Mouse (Mus musculus): ENCODE measurements around the gene Crb1. TPM values are rescaled to one million over a fixed set of nuclear protein-coding genes. Genes with fewer than 3 reads are reported as not detected.
A peak's percentile ranks its signal among the peaks of the same experiment; 100 is the strongest.

Crb1 gene
- total RNA-seq, 2 experiments from 2014 or later = 0.02 TPM; not detected in 1

DNA sequence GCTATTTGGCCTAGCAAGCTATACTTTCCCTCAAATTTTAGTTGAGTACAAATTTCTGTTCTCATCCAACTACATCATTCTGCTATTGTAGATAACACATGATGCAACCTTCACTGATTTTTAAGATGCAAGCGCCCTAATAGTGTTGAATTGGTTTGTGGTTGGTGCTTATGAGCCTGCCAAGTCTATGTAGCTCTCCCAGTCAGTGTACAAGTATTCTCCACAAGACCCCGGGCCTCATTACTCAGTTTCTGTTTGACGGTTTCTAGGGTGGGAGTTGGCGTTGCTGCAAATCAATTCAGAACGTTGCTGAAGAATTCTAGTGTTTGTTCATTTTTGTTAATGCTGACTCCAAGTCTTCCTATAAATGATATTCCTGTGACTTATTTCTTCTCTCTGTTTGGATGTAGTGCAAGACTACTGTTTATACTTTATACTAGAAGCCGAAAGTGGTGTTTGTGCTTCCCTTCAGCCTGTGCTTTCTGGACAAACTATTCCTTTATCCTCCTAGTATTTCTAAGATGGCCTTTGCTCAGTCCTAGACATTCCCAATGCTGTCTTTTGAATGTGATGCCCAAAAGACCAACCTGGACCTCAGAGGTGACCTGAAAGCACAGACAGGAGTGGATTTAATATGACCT lies 152.5 kb downstream of the Crb1 start:
- DNase-seq (ENCODE audit: low spot score) = no peak

DNA sequence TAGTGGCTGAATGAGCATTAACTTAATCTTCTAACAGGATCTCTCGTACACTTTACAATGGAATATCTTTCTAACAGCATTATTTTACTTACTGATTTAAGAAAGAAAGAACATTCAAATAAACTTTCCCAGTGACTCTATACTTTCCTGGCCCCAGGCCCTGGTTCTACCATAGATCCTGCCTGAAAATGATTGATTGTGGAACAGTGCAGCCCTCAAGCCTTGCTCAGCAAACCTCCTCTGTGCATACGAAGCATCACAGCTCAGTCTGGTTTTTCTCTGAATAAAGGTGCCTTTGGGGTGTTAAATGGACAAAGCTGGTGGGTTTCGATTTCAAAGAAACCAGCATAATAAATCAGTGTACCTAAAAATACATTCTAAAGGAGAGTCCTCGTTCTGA lies 153.1 kb downstream of the Crb1 start:
- DNase-seq (ENCODE audit: low spot score) = no peak

DNA sequence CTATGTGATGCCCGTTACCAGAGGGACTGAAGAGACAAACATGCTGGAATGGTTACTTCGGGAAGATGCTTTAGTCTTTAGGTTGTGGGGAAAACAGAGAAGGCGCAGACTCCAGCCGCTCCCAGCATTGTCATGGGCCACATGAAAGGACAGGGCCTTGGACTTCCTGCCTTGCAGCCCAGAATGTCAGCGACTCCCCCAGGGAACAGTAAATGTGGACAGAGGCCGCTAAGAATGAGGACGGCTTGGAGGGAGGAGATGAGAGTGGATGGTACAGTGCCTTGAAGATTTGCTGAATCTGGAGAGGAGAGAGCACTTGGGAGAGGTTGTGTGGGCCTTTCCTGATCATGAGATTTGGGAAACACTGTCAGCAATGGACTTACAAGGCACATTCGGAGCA lies 161.6 kb downstream of the Crb1 start:
- DNase-seq (ENCODE audit: low spot score) = no peak

DNA sequence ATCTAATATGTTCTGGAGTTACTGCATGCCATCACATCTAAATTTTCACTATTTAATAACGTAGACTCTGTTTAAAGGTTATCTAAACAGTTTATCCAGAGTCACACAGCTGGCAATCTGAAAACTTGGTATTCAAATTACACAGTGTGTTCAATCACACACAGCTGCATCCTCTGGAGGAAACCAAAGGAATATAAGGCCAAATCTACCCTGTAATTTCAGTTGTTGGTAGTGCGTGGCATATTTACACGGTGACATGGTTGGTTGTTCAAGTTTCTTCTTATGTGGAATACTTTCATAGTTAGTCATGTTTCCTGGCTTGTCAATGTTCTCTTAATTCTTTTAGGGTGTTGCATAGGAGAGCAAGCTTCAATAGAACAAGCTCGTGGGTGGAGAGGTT lies 166.4 kb downstream of the Crb1 start:
- DNase-seq (ENCODE audit: low spot score) = no peak

DNA sequence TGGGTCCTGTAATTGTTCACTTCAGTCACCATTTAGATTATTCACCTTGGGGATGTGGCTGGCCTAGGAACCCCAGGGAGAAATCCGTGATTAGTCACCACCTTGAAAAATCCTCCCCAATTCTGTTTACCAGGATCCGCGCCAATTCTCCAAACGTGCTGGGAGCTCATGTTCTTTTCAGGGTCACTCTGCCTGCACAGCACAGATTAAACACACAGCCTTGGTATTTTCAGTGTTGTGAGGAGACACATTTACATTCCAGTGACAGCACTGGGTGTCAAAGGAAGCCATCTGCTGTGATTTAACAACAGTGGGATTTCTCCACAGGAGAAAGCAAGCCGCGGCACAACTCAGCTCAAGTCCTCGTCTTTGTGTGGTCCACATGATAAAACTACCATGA lies 167.1 kb downstream of the Crb1 start:
- DNase-seq (ENCODE audit: low spot score) = no peak

DNA sequence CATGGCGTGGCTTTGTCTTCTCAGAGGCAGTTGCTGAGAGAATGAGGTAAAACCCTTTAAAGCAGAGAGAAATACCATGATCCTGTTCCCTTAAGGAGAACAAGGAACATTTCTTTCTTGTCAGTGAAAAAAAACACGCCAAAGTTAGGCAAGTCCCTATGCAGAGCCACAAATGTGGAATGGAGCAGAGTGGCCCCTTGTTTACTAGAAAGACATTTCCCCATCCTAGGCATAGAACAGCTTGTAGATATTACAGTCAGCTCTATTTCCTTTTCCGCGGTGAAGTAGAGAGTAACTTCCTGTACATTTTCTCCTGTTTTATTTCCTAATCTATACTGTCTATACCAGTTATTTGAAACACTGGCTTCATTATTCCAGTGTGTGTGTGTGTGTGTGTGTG lies 170.6 kb downstream of the Crb1 start:
- no peak for DNase-seq (ENCODE audit: low spot score)

DNA sequence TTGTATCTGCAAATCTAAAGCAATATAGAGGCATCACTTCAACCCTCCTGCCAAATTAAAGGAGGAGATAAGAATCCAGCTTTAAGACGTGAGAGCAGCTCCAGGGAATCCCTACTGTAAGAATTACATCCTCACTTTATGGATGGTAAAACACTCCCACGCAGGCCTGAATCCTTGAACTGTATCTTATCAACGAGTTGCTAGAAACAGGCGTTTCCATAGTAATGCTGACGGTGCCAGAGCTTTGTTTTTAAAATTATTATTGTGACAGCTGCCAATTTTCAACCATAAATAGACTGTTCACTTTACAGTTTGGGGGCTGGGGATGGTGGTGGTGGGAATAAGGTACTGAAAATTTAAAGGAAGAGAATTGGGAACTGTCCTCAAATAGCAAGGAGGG lies 173.9 kb downstream of the Crb1 start:
- DNase-seq (ENCODE audit: low spot score) = no peak

DNA sequence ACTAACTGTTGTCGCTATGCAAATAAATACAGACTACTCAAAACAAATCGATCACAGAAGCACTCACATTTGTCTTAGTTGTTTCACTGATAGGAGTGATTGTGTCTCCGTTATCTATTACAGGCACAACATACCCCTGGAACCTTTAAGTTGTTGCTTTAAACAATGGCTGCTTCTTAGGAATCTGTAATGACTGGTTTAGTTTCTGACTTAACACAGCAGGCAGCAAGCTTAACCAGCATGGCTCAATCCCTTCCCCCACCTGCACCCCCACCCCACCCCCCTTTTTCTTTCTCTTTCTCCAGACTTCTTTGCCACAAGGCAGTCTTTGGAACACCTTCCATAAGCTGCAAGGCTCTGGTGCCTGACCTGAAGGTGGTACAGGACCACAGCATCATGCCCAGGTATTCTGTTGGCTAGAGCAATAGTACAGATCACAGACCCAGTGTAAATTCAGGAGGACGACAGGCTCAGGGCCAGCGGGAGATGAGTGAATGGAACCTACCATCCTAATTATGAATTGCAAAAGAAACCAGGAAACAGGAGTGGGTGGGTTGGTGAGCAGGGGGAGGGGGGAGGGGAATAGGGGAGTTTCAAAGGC lies 182.4 kb downstream of the Crb1 start:
- no peak for DNase-seq (ENCODE audit: low spot score)

DNA sequence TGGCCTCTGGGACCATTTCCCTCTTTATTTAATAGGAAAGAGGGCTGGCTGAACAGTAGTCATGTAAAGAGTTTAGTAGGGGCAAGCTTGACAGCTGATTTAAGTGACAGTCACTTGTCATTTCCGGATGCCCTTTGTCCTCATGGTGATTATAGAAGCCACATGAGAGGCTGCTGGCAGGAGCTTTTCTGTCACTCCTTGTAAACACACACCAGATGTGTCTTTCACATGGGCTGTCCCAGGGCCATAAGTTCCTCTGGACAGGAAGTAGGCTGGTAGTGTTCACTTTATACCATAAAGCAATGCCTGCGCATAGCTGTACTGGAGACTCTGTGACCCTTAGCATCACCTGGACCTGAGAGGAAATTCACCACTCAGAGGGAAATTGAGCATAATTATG lies 182.9 kb downstream of the Crb1 start:
- no peak for DNase-seq (ENCODE audit: low spot score)

DNA sequence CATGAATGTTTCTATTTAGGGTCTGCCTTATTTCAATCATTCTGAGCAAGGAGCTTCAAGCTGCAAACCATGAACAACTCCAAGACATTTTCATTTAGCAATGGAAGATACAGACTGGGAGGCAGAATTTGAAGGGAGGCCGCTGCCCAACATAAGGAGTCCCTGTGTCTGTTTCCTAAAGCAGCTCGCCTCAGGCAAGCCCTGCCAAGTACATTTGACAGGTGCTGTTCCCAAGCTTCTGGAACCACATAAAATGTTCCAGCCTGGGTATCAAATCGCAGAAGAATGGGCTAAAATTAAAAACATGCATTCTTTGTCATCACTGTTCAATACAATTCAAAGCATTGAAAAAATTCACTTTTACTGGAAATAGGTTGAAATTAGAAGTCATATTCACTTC lies 184.3 kb downstream of the Crb1 start:
- no peak for DNase-seq (ENCODE audit: low spot score)

DNA sequence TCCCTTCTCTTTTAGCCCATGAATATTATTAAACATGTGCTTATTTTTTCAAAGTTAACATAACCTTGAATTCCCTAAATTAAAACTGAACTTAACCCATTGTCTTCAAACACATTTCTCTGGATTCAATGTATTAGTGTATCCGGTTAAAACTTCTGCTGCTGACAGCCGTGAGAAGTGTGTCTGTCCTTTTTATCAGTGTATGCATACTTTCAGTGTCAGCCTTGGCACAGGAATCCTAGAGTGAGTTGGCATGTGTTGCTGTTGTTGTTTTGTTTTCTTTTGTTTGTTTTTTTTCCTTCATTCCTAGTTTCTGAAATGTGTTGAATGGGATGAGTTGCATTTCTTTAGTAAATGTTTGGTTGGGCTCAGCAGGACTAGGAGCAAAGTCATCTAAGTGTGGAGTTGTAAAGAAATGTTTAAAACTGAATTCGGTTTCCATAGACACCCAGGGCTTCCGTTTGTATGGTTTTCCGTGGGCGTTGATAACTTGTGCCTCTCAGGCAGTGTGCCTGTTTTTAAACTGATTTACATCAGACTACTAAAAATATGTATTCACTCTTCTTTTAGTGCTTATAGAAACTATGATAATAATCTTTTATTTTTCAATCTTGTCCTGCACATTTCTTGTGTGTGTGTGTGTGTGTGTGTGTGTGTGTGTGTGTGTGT lies 196.3 kb downstream of the Crb1 start:
- DNase-seq (ENCODE audit: low spot score) = no peak

DNA sequence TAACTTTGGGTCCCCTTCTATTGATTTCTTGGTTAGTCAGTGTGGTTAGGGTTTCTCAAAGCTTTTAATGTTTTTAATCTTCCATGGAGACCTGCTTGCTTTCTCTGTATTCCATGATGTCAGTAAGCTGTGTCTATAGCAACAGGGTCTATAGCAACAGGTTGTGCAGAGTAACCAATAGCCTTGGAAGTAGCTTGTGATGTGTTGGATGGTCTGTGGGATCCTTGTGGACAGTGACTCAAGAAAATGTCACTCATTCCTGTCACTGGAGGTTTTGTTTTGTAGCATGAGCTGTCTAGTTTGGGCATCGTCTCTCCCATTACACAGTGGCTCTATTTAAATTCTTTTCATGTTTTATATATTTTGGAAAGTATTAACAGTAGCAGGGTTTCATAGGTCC lies 197.2 kb downstream of the Crb1 start:
- no peak for DNase-seq (ENCODE audit: low spot score)

DNA sequence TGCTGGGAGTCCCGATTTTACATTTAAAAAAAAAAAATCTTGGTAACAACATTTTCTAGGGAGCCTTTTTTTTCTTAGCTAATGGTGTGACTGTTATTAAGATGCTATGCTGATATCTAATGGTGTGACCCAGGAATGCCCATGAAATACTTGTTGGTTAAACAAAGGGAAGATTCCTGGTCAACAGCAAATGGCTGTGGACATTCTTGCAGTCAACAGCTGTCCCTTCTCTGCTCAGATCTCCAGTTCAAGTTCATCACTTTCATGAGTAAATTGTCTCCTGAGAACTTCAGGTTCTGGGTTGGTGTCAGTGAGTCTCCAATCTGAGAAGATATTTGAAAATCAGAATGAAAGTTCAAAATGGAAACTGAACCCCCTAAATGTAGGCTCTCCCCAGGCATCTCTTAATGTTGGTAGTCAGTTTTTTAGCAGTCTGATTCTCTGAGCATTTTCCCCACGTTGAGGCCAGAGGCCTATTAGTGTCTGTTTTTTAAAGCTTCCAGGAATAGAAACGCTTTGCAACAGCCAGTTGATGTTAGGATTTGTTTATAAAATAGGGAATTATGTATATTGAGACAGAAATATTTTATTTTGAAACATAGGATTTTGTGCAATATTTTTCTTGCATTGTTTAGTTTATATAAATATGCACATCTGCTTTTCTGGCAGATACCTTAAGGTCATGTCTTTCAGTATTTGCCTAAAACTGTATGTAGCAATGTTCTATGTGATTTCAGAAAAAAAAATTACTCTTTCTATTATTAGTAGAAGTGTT lies 202.7 kb downstream of the Crb1 start:
- DNase-seq (ENCODE audit: low spot score) = no peak

DNA sequence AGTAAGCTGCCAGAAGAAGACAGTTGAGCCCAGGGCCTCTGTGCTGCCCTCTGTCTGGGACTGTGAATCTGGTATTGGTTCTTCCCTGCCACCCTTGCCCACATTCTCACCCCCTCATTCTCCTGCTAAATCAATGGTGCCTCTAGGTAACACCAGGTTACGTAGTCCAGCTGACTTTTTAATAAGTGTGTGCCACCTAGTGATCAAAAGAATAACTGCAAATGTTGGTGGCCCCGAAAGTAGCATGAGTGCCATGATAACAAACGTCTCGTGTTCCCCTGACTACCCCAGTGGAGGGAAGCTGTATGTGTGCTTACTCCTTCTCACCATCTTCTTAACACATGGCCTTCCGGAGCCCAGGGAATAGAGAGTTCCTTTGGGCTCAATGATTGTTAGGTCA lies 214.1 kb downstream of the Crb1 start:
- DNase-seq (ENCODE audit: low spot score) = peak; percentile 21

DNA sequence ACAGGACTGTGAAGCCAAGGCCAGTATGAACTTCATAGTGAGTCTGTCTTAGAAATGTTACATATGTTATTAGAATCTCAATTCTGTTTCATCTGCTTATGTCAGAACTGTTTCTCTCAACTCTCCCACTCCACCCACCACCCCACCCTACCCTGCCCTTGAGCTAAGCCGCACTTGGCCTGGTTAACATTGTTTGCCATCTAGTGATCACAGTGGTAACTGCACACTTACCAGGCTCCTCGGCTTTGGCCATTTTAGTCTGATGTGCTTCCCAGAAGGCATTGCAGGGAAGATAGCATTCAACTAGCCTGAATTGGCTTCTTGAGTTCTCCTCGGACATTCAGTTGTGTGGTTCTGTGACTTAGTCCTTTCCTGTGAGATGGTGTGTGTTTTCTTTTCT lies 215.3 kb downstream of the Crb1 start:
- no peak for DNase-seq (ENCODE audit: low spot score)

DNA sequence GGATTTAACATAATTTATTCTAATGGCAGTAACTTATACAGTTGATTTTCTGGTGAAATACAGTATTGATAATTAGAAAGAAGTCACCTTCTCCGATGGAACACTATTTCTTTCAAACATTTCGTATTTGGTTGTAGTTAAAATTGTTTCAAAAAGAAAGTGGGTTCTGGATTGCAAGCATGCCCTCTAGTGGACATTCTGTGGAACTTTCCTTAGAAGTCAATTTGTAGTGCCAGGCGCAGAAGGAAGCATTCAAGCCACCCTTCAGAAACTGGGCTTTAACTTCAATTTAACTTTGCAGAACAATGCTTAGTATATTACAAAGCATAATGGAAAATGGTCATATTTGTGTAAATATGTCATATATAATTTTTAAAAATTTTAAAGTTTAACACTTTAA lies 220.5 kb downstream of the Crb1 start:
- DNase-seq (ENCODE audit: low spot score) = peak; percentile 15

DNA sequence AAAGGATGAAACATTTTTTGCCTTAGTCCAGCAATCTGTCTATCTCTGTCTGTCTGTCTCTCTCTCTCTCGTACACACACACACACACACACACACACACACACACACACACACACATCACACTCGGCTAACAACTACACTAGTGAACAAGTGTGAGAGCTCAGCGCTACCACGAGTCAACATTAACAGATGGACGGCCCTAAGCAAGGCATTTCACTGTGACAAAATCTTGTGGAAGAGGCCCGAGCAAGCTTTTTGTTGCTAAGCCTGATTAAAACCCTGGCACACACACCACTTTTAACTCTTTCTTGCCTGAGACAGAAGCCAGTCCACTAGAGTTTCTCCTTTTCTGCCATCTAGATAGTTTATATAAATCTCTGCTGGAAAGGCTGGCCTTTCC lies 223.4 kb downstream of the Crb1 start:
- no peak for DNase-seq (ENCODE audit: low spot score)

DNA sequence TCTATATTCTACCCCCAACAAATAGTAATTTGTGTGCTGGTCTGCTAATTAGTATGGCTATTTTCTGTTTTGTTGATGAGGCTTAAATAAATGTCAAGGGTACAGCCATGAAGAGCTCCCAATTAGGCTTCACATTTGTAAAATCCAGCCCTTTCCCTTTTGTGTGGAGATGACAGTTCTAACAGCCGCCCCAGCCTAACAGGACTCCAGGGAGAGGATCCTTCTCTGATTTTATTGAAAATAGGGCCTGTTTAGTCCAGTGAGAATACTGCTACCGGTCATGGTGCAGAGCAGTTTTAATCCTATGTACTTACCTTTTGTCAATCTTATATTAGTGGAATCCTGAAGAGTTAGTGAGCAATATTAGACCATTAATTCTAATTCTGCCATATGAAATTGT lies 223.9 kb downstream of the Crb1 start:
- no peak for DNase-seq (ENCODE audit: low spot score)

Measured in gastrocnemius, adult 18-20 months (tissue).